Mouse (Mus musculus): Measurements from ENCODE around the gene Hpgds. TPM values are rescaled to one million over a fixed set of nuclear protein-coding genes. Genes with fewer than 3 reads are reported as not detected.

Hpgds gene
- total RNA-seq, 2 experiments from 2014 or later = 1.1 to 1.4 TPM

Other genes with a start within 250 kb of the Hpgds start
- gene Smarcad1, start 102.3 kb downstream of the Hpgds start, total RNA-seq (2021) = 10 to 100 TPM; 30.5 to 42.8 TPM
- gene C130060K24Rik, start 236.2 kb upstream of the Hpgds start, total RNA-seq (2021) = not detected